Mouse (Mus musculus) inflammation-experienced regulatory T-cells (primary cell): ENCODE results near the gene Olfr502. TPM values are rescaled to one million over a fixed set of nuclear protein-coding genes. Genes with fewer than 3 reads are reported as not detected.

Experiments used
- polyA plus RNA-seq, 2 experiments: library from polyadenylated mRNA; unstranded; fragments of 100-300 nt; shearing (Covaris generic); gene quantifications; one replicate each; pipeline ENCODE4 v1.2.1; 2017

The Olfr502 gene
- 1 to 10 TPM in 1 of 2 experiments, under 1 TPM in 1; 0.13 to 1.1 TPM for polyA plus RNA-seq

GRCm38 (mm10) chr7:108524965-108525364, at the start of gene Olfr502:
Gene Olfr502, minus strand, starts transcription at chr7:108525065.

DNA sequence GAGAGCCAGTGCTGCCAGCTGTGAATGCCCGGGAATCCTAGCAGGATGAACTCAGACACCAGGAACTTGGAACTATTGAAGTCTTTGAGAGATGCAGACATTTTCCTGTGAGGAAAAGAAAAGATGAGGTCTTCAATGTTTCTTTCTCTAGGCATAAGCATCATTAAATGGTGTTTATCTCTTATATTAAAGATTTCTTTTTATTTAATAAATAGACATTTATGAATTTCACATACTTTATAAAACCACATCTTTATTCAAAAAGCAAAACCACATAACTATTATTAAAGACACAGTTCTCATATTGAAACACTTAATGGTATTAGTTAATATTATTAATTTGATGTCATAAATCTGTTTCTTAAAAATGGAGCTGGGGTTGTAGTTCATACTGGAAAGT, 40.8 kb upstream of the Olfr502 start, which contains the start of gene Olfr504:
Olfr504 (minus strand) TSS at position 101 of the 400 bp plus-strand sequence.

DNA sequence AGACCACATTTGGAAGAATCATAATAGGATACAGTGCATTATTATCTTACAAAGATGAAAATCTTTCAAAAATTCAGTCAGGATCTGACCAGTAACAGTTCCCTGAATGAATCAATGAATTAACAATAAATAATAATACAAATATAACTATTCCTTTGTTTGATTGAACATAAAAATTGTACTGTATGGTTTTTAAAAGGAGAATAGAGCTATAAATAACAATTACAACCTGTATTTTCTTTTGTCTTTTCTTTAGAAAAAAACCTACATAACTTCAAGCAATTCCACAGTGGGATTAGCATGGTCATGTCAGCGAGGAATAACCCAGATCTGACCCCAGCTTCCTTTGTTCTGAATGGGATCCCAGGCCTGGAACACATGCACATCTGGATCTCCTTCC, 19.4 kb upstream of the Olfr502 start, which contains the start of gene Olfr503:
Olfr503 (plus strand) TSS at position 301 of the 400 bp plus-strand sequence.

Other genes with a start within 250 kb of the Olfr502 start
- gene Olfr490, start 236.1 kb downstream of the Olfr502 start, polyA plus RNA-seq: under 1 TPM in 1 of 2 experiments, not detected in 1; 0.17 TPM
- gene Olfr491, start 211.6 kb downstream of the Olfr502 start, polyA plus RNA-seq: 1 to 10 TPM in 1 of 2 experiments, not detected in 1; 1.1 TPM
- gene Olfr492, start 201.4 kb downstream of the Olfr502 start, polyA plus RNA-seq: not detected
- gene Olfr493, start 178.1 kb downstream of the Olfr502 start, polyA plus RNA-seq: not detected
- not detected for gene Olfr494, start 159.7 kb downstream of the Olfr502 start, polyA plus RNA-seq
- not detected for gene Olfr495, start 131.9 kb downstream of the Olfr502 start, polyA plus RNA-seq
- not detected for gene Olfr497, start 104.6 kb downstream of the Olfr502 start, polyA plus RNA-seq
- gene Olfr498, start 59.7 kb downstream of the Olfr502 start, polyA plus RNA-seq: not detected
- gene Olfr503, start 19.5 kb upstream of the Olfr502 start, polyA plus RNA-seq: 1 to 10 TPM in 1 of 2 experiments, not detected in 1; 1.2 TPM
- gene Olfr504, start 40.7 kb upstream of the Olfr502 start, polyA plus RNA-seq: under 1 TPM in 1 of 2 experiments, not detected in 1; 0.75 TPM
- under 1 TPM; 0.13 to 0.61 TPM for gene Olfr506, start 85.7 kb upstream of the Olfr502 start, polyA plus RNA-seq
- not detected for gene Olfr507, start 96.7 kb upstream of the Olfr502 start, polyA plus RNA-seq
- gene Olfr508, start 104.9 kb upstream of the Olfr502 start, polyA plus RNA-seq: not detected
- under 1 TPM in 1 of 2 experiments, not detected in 1; 0.09 TPM for gene Olfr509, start 126.8 kb upstream of the Olfr502 start, polyA plus RNA-seq
- gene Olfr510, start 141.4 kb upstream of the Olfr502 start, polyA plus RNA-seq: not detected
- gene Olfr512, start 188.3 kb upstream of the Olfr502 start, polyA plus RNA-seq: not detected
- gene Olfr513, start 225.9 kb upstream of the Olfr502 start, polyA plus RNA-seq: under 1 TPM in 1 of 2 experiments, not detected in 1; 0.18 TPM